Mouse (Mus musculus) bone marrow, adult 2 months (tissue): ENCODE measurements around the gene Csf2rb2. TPM values are rescaled to one million over a fixed set of nuclear protein-coding genes. Genes with fewer than 3 reads are reported as not detected.
A peak's percentile ranks its signal among the peaks of the same experiment; 100 is the strongest.

Experiments
- H3K27ac ChIP-seq: fragments of 200-500 bp; 2 replicates; pipeline ENCODE4 v1.5.1; 2012; ENCODE audit warnings: low read depth, mild to moderate bottlenecking, control low read depth, inconsistent platforms, low read length; ENCODE audit not compliant: control insufficient read depth, poor library complexity, insufficient read depth
- H3K4me1 ChIP-seq: fragments of 200-500 bp; 2 replicates; pipeline ENCODE4 v1.6.1; 2011; ENCODE audit warnings: low read length; ENCODE audit not compliant: control insufficient read depth, insufficient read depth
- H3K4me3 ChIP-seq: fragments of 200-500 bp; replicated peaks from 2 replicates; pipeline ENCODE3; 2011; ENCODE audit warnings: mild to moderate bottlenecking, low read depth, low read length, control low read depth; ENCODE audit not compliant: control insufficient read depth
- CTCF ChIP-seq: fragments of 200-500 bp; IDR thresholded peaks from 2 replicates; pipeline ENCODE4 v1.5.1; 2011; ENCODE audit warnings: low read length, control low read depth; ENCODE audit not compliant: control insufficient read depth, insufficient read depth
- POLR2A ChIP-seq: fragments of 200-500 bp; IDR thresholded peaks from 2 replicates; pipeline ENCODE4 v1.6.1; 2011; ENCODE audit warnings: low read depth, mild to moderate bottlenecking, control low read depth, low read length, borderline replicate concordance; ENCODE audit not compliant: control insufficient read depth
- WGBS: fragments of 180-500 bp; shearing (Covaris S2); methylation state at CpG from one replicate; pipeline ENCODE4 v1.1.7; 2018; 5-methylcytosine and 5-hydroxymethylcytosine counted together
- polyA plus RNA-seq: library from polyadenylated mRNA; stranded (reverse); fragments of >200 nt; gene quantifications from 2 replicates; pipeline ENCODE4 v1.2.4, GENCODE M21; 2011; ENCODE audit warnings: low replicate concordance; ENCODE audit not compliant: missing spikeins, insufficient read depth, insufficient read length

Gene Csf2rb2
- polyA plus RNA-seq, 1 experiment = 5.3 TPM

- H3K4me3 ChIP-seq = no peak overlapping the region
- H3K27ac ChIP-seq = no peak overlapping the region
- WGBS = 70% methylated on average over 14 of the region's 14 CpGs
- TF ChIP-seq CTCF (no peak), POLR2A (no peak)
- H3K4me1 ChIP-seq = peaks cover 8% of the 10 kb centered on the region; the same call in 1 of the 2 replicates
Observed at GRCm38 (mm10) chr15:78239956-78240617, 65.4 kb downstream of the Csf2rb2 start.

GRCm38 (mm10) chr15:78239453-78239852, 66.1 kb downstream of the Csf2rb2 start:
- Histone ChIP-seq H3K4me1 (peaks cover 8% of the 10 kb centered on the region; the same call in 1 of the 2 replicates), H3K4me3 (no peak overlapping the region), H3K27ac (no peak overlapping the region)
- TF ChIP-seq POLR2A (no peak), CTCF (peak; percentile 97)
- WGBS = 15% methylated on average over 10 of the region's 10 CpGs

- H3K4me1 ChIP-seq = no peaks in the 10 kb centered on the region
- TF ChIP-seq CTCF (peak; percentile 51), POLR2A (no peak)
- H3K4me3 ChIP-seq = no peak overlapping the region
- WGBS = 69% methylated on average over 5 of the region's 5 CpGs
- no peak overlapping the region for H3K27ac ChIP-seq
Observed at GRCm38 (mm10) chr15:78234823-78235509, 70.6 kb downstream of the Csf2rb2 start.

Other genes with a start within 250 kb of the Csf2rb2 start
- gene Cacng2, start 185.7 kb downstream of the Csf2rb2 start, polyA plus RNA-seq = 0.27 TPM in 1 of 2 replicates, not detected in the other
- 14.3 and 15.1 TPM in 2 replicates for gene Ift27, start 131.6 kb downstream of the Csf2rb2 start, polyA plus RNA-seq
- 2.0 and 11.3 TPM in 2 replicates for gene Pvalb, start 99.3 kb downstream of the Csf2rb2 start, polyA plus RNA-seq
- 131 and 294 TPM in 2 replicates for gene Ncf4, start 60.9 kb downstream of the Csf2rb2 start, polyA plus RNA-seq
- gene Csf2rb, start 20.0 kb upstream of the Csf2rb2 start, polyA plus RNA-seq = 7.9 and 28.6 TPM in 2 replicates
- gene Tex33, start 90.2 kb upstream of the Csf2rb2 start, polyA plus RNA-seq = not detected in 2 replicates
- 14.5 and 23.8 TPM in 2 replicates for gene Tst, start 100.2 kb upstream of the Csf2rb2 start, polyA plus RNA-seq
- gene Mpst, start 100.7 kb upstream of the Csf2rb2 start, polyA plus RNA-seq = 49.5 and 50.1 TPM in 2 replicates
- gene Kctd17, start 122.8 kb upstream of the Csf2rb2 start, polyA plus RNA-seq = 14.7 and 14.8 TPM in 2 replicates
- gene Tmprss6, start 162.9 kb upstream of the Csf2rb2 start, polyA plus RNA-seq = 0.47 TPM in 1 of 2 replicates, not detected in the other
- gene Il2rb, start 189.6 kb upstream of the Csf2rb2 start, polyA plus RNA-seq = 3.9 and 7.6 TPM in 2 replicates
- 2.4 and 2.7 TPM in 2 replicates for gene C1qtnf6, start 225.7 kb upstream of the Csf2rb2 start, polyA plus RNA-seq
- not detected in 2 replicates for gene Sstr3, start 239.0 kb upstream of the Csf2rb2 start, polyA plus RNA-seq